In the genomic region with DNA sequence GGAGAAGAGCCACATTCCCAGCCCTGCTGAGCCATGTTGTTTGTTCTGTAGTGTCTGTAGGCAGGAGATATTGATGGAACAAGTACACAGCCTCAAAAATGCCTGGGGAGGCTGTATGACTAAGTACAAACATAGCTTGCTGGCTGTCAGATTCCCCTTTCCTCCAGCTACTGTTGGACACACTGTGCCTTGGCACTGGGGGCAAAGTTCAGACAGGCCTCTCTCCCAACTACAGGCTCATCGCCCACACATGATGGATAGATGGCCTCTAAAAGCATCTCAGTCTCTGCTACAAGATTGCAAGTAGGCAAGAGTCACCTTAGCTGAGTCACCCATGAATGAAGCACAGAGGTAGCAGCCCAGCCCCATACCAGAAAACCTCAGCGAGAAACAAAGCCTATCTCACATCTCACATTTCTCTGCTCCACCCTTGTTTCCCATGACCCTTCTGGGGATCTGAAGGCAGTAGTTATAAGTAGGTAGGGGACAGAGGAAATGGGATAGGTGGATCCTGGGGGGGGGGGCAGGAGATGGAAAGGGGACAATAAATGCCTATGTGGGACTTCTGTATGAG, we compare ENCODE assay signal across 10 mouse cellular contexts.
DNase-seq lines count a peak whose midpoint lies in the region; ATAC-seq lines count a peak whose summit lies in the region.
"Had no signal": no experiment of that assay in that cellular context is flagged by ENCODE, and none has a peak within 500 bp of the region (broad histone marks: within the 10 kb centered on the region; RNA-seq: fewer than 3 reads in every experiment).

No protein-coding gene starts in this region.

- no peak; the same call in 1 of the 2 replicates for ATAC-seq in kidney, embryonic 15.5 days (replicated peaks; ENCODE audit: low FRiP score)
- no peak for ATAC-seq in CD4-positive, CD25-positive, alpha-beta regulatory T cell, adult 4 months

- H3K4me1 ChIP-seq in kidney, embryonic 15.5 days, result no peaks in the 10 kb centered on the region

- H3K27me3 ChIP-seq in kidney, embryonic 15.5 days, result no peaks in the 10 kb centered on the region

- peaks cover 17% of the 10 kb centered on the region for H3K36me3 ChIP-seq in kidney, embryonic 15.5 days

- 69% methylated on average over 2 of the region's 2 CpGs for WGBS in kidney, embryonic 15.5 days

- no peak overlapping the region for H3K9ac ChIP-seq in kidney, embryonic 15.5 days

- H3K27ac ChIP-seq in kidney, embryonic 15.5 days, result no peak overlapping the region

- peak; percentile 50 for DNase-seq in kidney, adult 11 months
- DNase-seq in urinary bladder, postnatal 14 days (ENCODE audit: low spot score), result peak; percentile 57
- no peak for DNase-seq in urinary bladder, adult 2 months (ENCODE audit: low spot score)
- peak; percentile 53 to 82 for DNase-seq in kidney, postnatal 25 days
- no peak for DNase-seq in B cell, adult 2 months
- DNase-seq: adrenal gland, adult 8-10 months; cerebellum, adult 9-11 months had no signal

- no peak overlapping the region for H3K4me2 ChIP-seq in kidney, embryonic 15.5 days

- H3K4me3 ChIP-seq in kidney, embryonic 15.5 days (replicated peaks), result no peak overlapping the region
- H3K4me3 ChIP-seq: erythroblast, embryonic 14.5 days had no signal

- H3K9me3 ChIP-seq in kidney, embryonic 15.5 days (replicated peaks), result no peaks in the 10 kb centered on the region

Comparison
In these comparisons a context has a peak if more than half of its experiments do, and no peak if none do; other contexts are left out.
1. DNase-seq: peak in kidney, adult 11 months (single experiment), urinary bladder, postnatal 14 days (single experiment) and kidney, postnatal 25 days (2 of 2); none in urinary bladder, adult 2 months (single experiment) and B cell, adult 2 months (0 of 2).